Mouse (Mus musculus): ENCODE measurements around the gene Rrbp1. TPM values are rescaled to one million over a fixed set of nuclear protein-coding genes. Genes with fewer than 3 reads are reported as not detected.

The Rrbp1 gene
- polyA plus RNA-seq (2014; fragmentation: Nextera tagmentation; extraction: Ambion mirVana): 25.7 and 34.8 TPM in 2 replicates

DNA sequence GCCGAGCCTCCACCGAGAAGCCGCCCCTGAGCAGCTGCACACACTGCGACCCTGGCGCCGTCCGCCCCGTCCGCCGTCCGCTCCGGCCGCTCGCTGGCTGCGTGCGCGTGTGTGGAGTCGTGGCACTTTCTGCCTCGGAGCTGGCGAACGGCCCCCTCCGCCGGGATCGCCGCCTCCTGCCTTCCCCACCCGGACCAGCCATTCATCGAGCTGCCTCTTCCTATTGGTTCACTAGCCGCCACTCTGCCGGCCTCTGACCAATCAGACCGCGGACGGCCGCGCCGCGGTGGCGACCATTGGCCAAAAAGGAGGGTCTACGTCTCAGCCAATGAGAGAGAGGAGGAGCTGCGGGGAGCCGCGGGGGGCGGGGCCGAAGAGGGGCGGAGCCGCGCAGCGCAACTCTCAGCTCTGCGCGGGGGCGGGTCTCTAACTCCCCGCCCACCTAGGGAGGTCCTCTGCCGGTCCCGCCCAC is at the start of gene Rrbp1:
Rrbp1 (minus strand) TSS at position 184 of the 472 bp plus-strand sequence.
- ATAC-seq (ENCODE audit: low FRiP score): peak; percentile 99
- no peaks in the 10 kb centered on the region for H3K27me3 ChIP-seq (ENCODE audit: control insufficient read depth, insufficient read depth, low read length)
- under 1% methylated on average over 49 of the region's 53 CpGs for WGBS

DNA sequence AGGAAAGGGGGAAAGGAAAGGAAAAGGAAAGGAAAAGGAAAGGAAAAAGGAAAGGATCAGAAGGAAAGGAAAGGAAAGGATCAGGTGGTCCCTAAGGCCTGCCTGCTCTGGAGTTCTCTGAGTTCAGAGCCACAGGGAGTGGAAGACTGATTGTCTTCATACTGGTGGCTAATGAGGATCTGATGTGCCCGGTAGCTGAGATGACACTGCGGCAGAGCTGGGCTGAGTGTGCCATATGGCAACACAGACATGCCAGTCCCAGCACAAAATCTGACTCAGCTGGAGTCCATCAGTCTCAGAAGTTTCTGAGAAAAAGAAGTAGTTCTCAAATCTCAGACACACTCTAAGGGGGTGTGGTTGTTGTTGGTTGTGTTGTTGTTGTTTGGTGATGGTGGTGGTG is 46.7 kb upstream of the Rrbp1 start:
- DNase-seq (ENCODE audit: low spot score) (no peak), ATAC-seq (ENCODE audit: low FRiP score) (no peak)
- H3K4me3 ChIP-seq (replicated peaks; ENCODE audit: low read length): no peak overlapping the region
- H3K9me3 ChIP-seq (ENCODE audit: control insufficient read depth, low read length): no peaks in the 10 kb centered on the region
- WGBS: 73% methylated on average over 2 of the region's 2 CpGs
- no peaks in the 10 kb centered on the region for H3K27me3 ChIP-seq (ENCODE audit: control insufficient read depth, insufficient read depth, low read length)
- H3K4me1 ChIP-seq (replicated peaks; ENCODE audit: control insufficient read depth, insufficient read depth, low read length): no peaks in the 10 kb centered on the region
- no peak overlapping the region for H3K9ac ChIP-seq
- H3K4me2 ChIP-seq (replicated peaks): no peak overlapping the region
- no peak overlapping the region for H3K27ac ChIP-seq
- H3K36me3 ChIP-seq (replicated peaks; ENCODE audit: control insufficient read depth, insufficient read depth): no peaks in the 10 kb centered on the region

More for the DNA sequence above, at the start of gene Rrbp1:
- H3K36me3 ChIP-seq (replicated peaks; ENCODE audit: control insufficient read depth, insufficient read depth): no peaks in the 10 kb centered on the region; the same call in 1 of the 2 replicates
- DNase-seq (ENCODE audit: low spot score): peak; percentile 97
- peak within 1 kb of the TSS; percentile 84 for H3K27ac ChIP-seq
- peaks cover 7% of the 10 kb centered on the region for H3K4me1 ChIP-seq (replicated peaks; ENCODE audit: control insufficient read depth, insufficient read depth, low read length)
- H3K4me2 ChIP-seq (replicated peaks): peak within 1 kb of the TSS; percentile 57
- H3K9me3 ChIP-seq (ENCODE audit: control insufficient read depth, low read length): no peaks in the 10 kb centered on the region
- H3K9ac ChIP-seq: peak within 1 kb of the TSS; percentile 77
- peak within 1 kb of the TSS; percentile 88 for H3K4me3 ChIP-seq (replicated peaks; ENCODE audit: low read length)

DNA sequence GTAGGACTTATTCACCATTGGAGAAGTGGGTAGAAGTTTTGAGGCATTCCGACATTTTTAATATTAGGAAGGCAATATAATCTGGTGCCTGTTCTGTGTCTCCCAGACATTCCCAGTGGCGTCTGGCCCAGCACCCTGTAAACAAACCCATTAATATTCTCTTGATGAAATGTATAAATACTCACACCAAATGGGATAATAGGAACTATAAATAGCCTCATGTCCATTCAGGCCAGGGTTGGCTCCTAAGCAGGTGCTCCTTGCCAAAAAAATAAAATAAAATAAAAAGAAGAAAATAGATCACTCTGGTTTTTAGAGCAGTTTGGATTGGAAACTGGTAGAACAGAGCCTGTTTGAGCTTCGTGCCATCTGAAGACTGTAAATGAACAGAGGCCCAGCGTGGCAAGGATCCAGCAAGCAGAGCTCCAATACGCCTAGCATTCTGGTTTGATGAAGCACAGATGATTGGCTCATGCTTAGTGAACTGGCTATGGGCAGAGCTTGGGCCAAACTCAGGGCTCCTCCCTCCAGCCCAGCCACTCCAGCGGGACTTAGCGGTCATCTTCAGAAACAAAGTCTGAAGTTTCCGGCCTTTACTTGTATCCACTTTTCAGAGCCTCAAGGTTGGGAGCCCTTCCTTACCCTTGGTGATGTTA is 41.5 kb upstream of the Rrbp1 start:
- H3K27me3 ChIP-seq (ENCODE audit: control insufficient read depth, insufficient read depth, low read length): no peaks in the 10 kb centered on the region
- DNase-seq (ENCODE audit: low spot score) (peak; percentile 42), ATAC-seq (ENCODE audit: low FRiP score) (peak; percentile 70; the same call in 1 of the 2 replicates)
- H3K4me1 ChIP-seq (replicated peaks; ENCODE audit: control insufficient read depth, insufficient read depth, low read length): no peaks in the 10 kb centered on the region
- no peaks in the 10 kb centered on the region for H3K9me3 ChIP-seq (ENCODE audit: control insufficient read depth, low read length)
- no peaks in the 10 kb centered on the region for H3K36me3 ChIP-seq (replicated peaks; ENCODE audit: control insufficient read depth, insufficient read depth)
- no peak overlapping the region for H3K27ac ChIP-seq
- no peak overlapping the region for H3K4me3 ChIP-seq (replicated peaks; ENCODE audit: low read length)
- no peak overlapping the region for H3K9ac ChIP-seq
- no peak overlapping the region for H3K4me2 ChIP-seq (replicated peaks)
- WGBS: 87% methylated on average over 8 of the region's 8 CpGs

DNA sequence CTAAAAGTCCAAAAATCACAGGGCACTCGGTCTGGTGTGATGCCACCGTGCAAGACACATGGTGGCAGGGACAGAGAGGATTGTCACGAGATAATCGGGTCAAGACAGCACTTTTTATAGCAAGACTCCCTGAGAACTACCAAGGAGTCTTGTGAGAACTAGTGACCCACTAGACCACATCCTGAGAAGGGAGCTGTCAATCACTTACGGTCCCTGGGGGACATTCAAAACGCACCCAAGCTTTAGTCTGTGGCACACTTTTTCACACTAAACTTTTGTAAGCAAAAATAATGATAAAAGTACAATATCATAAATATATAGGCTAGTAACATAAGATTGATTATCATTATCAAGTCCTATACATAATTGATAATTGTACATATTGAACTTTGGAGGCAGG is 39.8 kb upstream of the Rrbp1 start:
- WGBS: 92% methylated on average over 6 of the region's 6 CpGs
- DNase-seq (ENCODE audit: low spot score) (no peak), ATAC-seq (ENCODE audit: low FRiP score) (no peak)
- Histone ChIP-seq H3K27me3 (ENCODE audit: control insufficient read depth, insufficient read depth, low read length) (no peaks in the 10 kb centered on the region), H3K9ac (no peak overlapping the region), H3K4me1 (replicated peaks; ENCODE audit: control insufficient read depth, insufficient read depth, low read length) (peaks cover 8% of the 10 kb centered on the region; the same call in 1 of the 2 replicates), H3K9me3 (ENCODE audit: control insufficient read depth, low read length) (no peaks in the 10 kb centered on the region), H3K4me3 (replicated peaks; ENCODE audit: low read length) (no peak overlapping the region), H3K36me3 (replicated peaks; ENCODE audit: control insufficient read depth, insufficient read depth) (no peaks in the 10 kb centered on the region), H3K4me2 (replicated peaks) (no peak overlapping the region), H3K27ac (no peak overlapping the region)

DNA sequence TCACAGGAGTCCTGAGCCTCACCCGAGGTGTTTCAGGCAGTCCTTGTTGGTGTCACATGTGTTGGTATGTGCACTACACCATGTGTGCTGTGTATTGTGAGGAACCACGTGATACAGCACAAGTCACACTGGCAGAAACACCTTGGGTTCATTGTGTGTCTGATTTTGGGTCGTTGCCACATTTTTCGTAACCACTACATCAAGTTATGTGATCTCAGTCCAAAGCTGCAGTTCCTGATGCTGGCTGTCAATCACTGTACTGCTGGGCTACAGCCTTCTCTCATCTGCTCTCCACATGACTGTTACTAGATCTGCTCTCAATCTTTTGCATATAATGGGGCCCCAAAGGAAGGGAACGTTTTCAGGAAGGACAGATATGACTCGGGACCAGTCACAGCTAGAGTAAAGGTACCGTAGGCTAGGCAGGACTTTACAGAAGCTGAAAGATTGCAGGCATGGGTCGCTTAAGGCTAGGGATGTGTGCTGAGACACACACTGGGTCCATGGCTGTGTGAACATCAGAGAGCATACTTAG is 39.1 kb upstream of the Rrbp1 start:
- H3K27ac ChIP-seq: no peak overlapping the region
- no peaks in the 10 kb centered on the region for H3K36me3 ChIP-seq (replicated peaks; ENCODE audit: control insufficient read depth, insufficient read depth)
- no peak overlapping the region for H3K4me3 ChIP-seq (replicated peaks; ENCODE audit: low read length)
- ATAC-seq (ENCODE audit: low FRiP score): no peak
- peaks cover 9% of the 10 kb centered on the region; the same call in 1 of the 2 replicates for H3K4me1 ChIP-seq (replicated peaks; ENCODE audit: control insufficient read depth, insufficient read depth, low read length)
- H3K9me3 ChIP-seq (ENCODE audit: control insufficient read depth, low read length): no peaks in the 10 kb centered on the region
- H3K9ac ChIP-seq: no peak overlapping the region
- no peaks in the 10 kb centered on the region for H3K27me3 ChIP-seq (ENCODE audit: control insufficient read depth, insufficient read depth, low read length)
- 87% methylated on average over 8 of the region's 8 CpGs for WGBS
- DNase-seq (ENCODE audit: low spot score): no peak
- H3K4me2 ChIP-seq (replicated peaks): no peak overlapping the region

DNA sequence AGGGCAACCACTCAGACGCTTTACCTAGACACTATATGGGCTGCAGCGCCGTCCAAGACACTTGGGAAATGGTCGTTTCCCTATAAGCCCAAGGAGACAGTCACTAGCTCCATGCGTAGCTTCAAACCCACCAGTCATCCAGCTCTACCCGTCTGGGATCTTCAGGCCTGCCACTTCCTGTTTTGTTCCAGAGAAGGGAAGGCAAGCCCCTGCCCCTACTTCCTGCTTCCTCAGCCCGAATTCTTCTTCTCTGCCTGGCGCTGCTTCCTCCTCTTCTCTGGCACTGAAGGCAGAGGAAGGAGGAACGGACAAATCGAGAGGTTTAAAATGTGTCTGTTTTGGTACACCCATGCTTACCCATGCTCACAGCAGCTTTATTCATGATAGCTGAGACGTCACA is 35.9 kb upstream of the Rrbp1 start:
- WGBS: 82% methylated on average over 11 of the region's 11 CpGs
- H3K9me3 ChIP-seq (ENCODE audit: control insufficient read depth, low read length): peaks cover 12% of the 10 kb centered on the region
- no peak for ATAC-seq (ENCODE audit: low FRiP score)
- H3K4me2 ChIP-seq (replicated peaks): no peak overlapping the region
- no peak overlapping the region for H3K4me3 ChIP-seq (replicated peaks; ENCODE audit: low read length)
- peaks cover 9% of the 10 kb centered on the region; the same call in 1 of the 2 replicates for H3K4me1 ChIP-seq (replicated peaks; ENCODE audit: control insufficient read depth, insufficient read depth, low read length)
- no peak overlapping the region for H3K27ac ChIP-seq
- H3K36me3 ChIP-seq (replicated peaks; ENCODE audit: control insufficient read depth, insufficient read depth): no peaks in the 10 kb centered on the region
- DNase-seq (ENCODE audit: low spot score): no peak
- no peak overlapping the region for H3K9ac ChIP-seq
- H3K27me3 ChIP-seq (ENCODE audit: control insufficient read depth, insufficient read depth, low read length): no peaks in the 10 kb centered on the region

DNA sequence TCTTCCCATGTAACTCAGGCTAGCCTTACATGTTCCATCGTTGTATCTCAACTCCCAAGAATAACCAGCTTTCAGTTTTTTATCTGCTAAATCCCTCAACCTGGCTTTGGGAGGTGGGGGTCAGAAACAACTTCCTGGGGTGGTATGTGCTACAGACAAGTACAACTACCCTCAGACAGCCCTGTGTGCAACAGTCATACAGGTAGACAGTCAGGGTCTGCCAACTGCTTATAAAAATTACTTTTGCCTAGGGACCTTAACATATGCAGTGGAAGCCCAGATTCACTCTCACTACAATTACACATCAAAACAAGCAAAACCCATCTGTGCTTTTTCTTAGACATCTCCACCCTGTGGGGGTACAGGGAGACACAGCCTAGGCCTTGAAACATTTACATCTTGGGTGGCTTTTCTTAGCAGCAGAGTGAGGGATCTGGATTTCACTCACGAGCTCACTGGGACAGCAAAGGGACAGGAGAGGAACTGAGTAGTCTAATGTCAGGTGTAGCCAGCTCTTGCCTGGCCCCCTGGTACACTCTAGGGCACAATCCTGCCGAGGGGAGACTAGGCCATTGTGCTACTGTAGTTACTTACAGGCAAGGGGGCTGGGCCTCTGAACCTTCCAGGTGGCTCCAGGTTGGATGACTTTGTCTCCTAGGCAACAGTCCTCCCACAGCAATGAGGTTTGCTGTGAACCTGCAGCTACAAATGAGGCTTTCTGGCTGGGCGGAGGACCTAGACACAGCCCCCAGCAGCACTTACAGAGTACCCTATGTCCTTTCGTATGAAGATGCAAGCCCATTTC is 34.9 kb upstream of the Rrbp1 start:
- WGBS: 69% methylated on average over 5 of the region's 5 CpGs
- ATAC-seq (ENCODE audit: low FRiP score): no peak

DNA sequence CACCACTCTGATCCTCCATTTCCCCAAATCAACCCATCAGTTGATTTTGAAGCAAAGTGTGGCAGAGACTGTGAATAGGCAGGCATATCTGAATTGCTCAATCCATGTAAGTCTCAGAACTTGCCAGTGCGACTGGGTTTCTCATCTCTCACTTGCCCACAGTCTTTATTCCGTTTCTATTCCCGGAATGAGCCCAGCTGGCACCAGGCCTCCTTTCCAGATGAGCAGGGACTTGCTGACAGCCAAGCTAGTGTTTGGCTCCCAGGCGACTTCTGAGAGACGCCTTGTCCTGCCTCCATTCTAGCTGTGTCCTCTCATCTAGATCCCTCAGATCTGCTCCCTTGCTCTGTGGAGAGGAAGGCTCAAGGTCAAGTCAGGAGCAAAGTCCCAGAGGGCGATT is 33.7 kb upstream of the Rrbp1 start:
- no peak overlapping the region for H3K4me3 ChIP-seq (replicated peaks; ENCODE audit: low read length)
- H3K9ac ChIP-seq: no peak overlapping the region
- H3K9me3 ChIP-seq (ENCODE audit: control insufficient read depth, low read length): peaks cover 15% of the 10 kb centered on the region
- WGBS: 81% methylated on average over 6 of the region's 6 CpGs
- peaks cover 9% of the 10 kb centered on the region; the same call in 1 of the 2 replicates for H3K4me1 ChIP-seq (replicated peaks; ENCODE audit: control insufficient read depth, insufficient read depth, low read length)
- H3K4me2 ChIP-seq (replicated peaks): no peak overlapping the region
- ATAC-seq (ENCODE audit: low FRiP score): no peak
- no peak for DNase-seq (ENCODE audit: low spot score)
- H3K27ac ChIP-seq: no peak overlapping the region
- no peaks in the 10 kb centered on the region for H3K27me3 ChIP-seq (ENCODE audit: control insufficient read depth, insufficient read depth, low read length)
- H3K36me3 ChIP-seq (replicated peaks; ENCODE audit: control insufficient read depth, insufficient read depth): no peaks in the 10 kb centered on the region

More for the DNA sequence above, 34.9 kb upstream of the Rrbp1 start:
- Histone ChIP-seq H3K27me3 (ENCODE audit: control insufficient read depth, insufficient read depth, low read length) (no peaks in the 10 kb centered on the region), H3K4me1 (replicated peaks; ENCODE audit: control insufficient read depth, insufficient read depth, low read length) (peaks cover 9% of the 10 kb centered on the region; the same call in 1 of the 2 replicates), H3K9ac (no peak overlapping the region), H3K4me2 (replicated peaks) (no peak overlapping the region), H3K9me3 (ENCODE audit: control insufficient read depth, low read length) (peaks cover 15% of the 10 kb centered on the region), H3K27ac (no peak overlapping the region), H3K36me3 (replicated peaks; ENCODE audit: control insufficient read depth, insufficient read depth) (no peaks in the 10 kb centered on the region), H3K4me3 (replicated peaks; ENCODE audit: low read length) (no peak overlapping the region)
- no peak for DNase-seq (ENCODE audit: low spot score)

DNA sequence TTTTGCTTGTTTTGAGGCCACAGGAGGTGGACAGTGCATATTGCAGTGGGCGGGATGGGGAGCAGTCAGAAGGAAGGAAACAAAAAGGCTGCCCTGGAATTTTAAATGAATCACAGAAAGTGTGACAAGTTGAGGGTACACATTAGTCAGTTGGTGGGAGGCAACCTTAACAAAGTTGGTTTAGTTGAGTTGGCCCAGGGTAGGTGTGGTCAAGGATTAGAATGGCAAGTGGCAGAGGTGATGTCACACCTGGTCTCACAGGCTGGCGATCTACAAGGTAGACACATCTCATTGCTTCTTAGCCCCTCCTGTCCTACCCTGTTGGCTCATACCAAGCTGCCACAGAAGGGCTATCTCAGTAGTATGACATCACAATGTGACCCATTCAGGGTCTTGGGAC is 21.6 kb upstream of the Rrbp1 start, which contains the start of gene Banf2:
Banf2 (plus strand) TSS at position 396 of the 400 bp plus-strand sequence.
- 96% methylated on average over 2 of the region's 2 CpGs for WGBS
- H3K9ac ChIP-seq: no peak within 1 kb of the TSS
- ATAC-seq (ENCODE audit: low FRiP score): no peak

More for the DNA sequence above, 21.6 kb upstream of the Rrbp1 start, which contains the start of gene Banf2:
- Histone ChIP-seq H3K36me3 (replicated peaks; ENCODE audit: control insufficient read depth, insufficient read depth) (no peaks in the 10 kb centered on the region), H3K4me2 (replicated peaks) (no peak within 1 kb of the TSS), H3K4me1 (replicated peaks; ENCODE audit: control insufficient read depth, insufficient read depth, low read length) (no peaks in the 10 kb centered on the region), H3K27ac (no peak within 1 kb of the TSS), H3K27me3 (ENCODE audit: control insufficient read depth, insufficient read depth, low read length) (no peaks in the 10 kb centered on the region), H3K9me3 (ENCODE audit: control insufficient read depth, low read length) (no peaks in the 10 kb centered on the region), H3K4me3 (replicated peaks; ENCODE audit: low read length) (no peak within 1 kb of the TSS)
- no peak for DNase-seq (ENCODE audit: low spot score)

Data from hindbrain, embryonic 14.5 days (tissue).